Mouse (Mus musculus): ENCODE results near the gene Atp1b1. TPM values are rescaled to one million over a fixed set of nuclear protein-coding genes. Genes with fewer than 3 reads are reported as not detected.

Atp1b1 gene
- polyA plus RNA-seq, 1 experiment from 2014 or later, result 164 TPM

- WGBS, result 92% methylated on average over 4 of the region's 4 CpGs
- Histone ChIP-seq H3K4me2 (no peak overlapping the region), H3K9ac (no peak overlapping the region), H3K27ac (replicated peaks) (no peak overlapping the region), H3K9me3 (no peaks in the 10 kb centered on the region), H3K27me3 (no peaks in the 10 kb centered on the region), H3K36me3 (peaks cover 68% of the 10 kb centered on the region), H3K4me3 (no peak overlapping the region), H3K4me1 (replicated peaks) (peaks cover 14% of the 10 kb centered on the region)
- ATAC-seq (ENCODE audit: low read depth), result no peak
Measured at GRCm38 (mm10) chr1:164450231-164450630, 7.9 kb downstream of the Atp1b1 start.

GRCm38 (mm10) chr1:164449626-164450025 lies 8.5 kb downstream of the Atp1b1 start:
- Histone ChIP-seq H3K4me1 (replicated peaks) (peaks cover 7% of the 10 kb centered on the region), H3K4me2 (no peak overlapping the region), H3K4me3 (no peak overlapping the region), H3K27ac (replicated peaks) (no peak overlapping the region), H3K9ac (no peak overlapping the region), H3K36me3 (peaks cover 71% of the 10 kb centered on the region), H3K9me3 (no peaks in the 10 kb centered on the region), H3K27me3 (no peaks in the 10 kb centered on the region)
- 92% methylated on average over 8 of the region's 8 CpGs for WGBS
- no peak for ATAC-seq (ENCODE audit: low read depth)

GRCm38 (mm10) chr1:164447521-164447920 lies 10.6 kb downstream of the Atp1b1 start:
- no peak overlapping the region for H3K4me3 ChIP-seq
- H3K9me3 ChIP-seq, result no peaks in the 10 kb centered on the region
- H3K9ac ChIP-seq, result no peak overlapping the region
- no peaks in the 10 kb centered on the region for H3K4me1 ChIP-seq (replicated peaks)
- no peak overlapping the region for H3K27ac ChIP-seq (replicated peaks)
- no peak overlapping the region for H3K4me2 ChIP-seq
- 94% methylated on average over 6 of the region's 6 CpGs for WGBS
- no peak for ATAC-seq (ENCODE audit: low read depth)
- H3K27me3 ChIP-seq, result no peaks in the 10 kb centered on the region
- H3K36me3 ChIP-seq, result peaks cover 82% of the 10 kb centered on the region

GRCm38 (mm10) chr1:164446535-164446934 lies 11.6 kb downstream of the Atp1b1 start:
- WGBS, result 92% methylated on average over 10 of the region's 10 CpGs
- Histone ChIP-seq H3K4me1 (replicated peaks) (no peaks in the 10 kb centered on the region), H3K27me3 (no peaks in the 10 kb centered on the region), H3K9me3 (no peaks in the 10 kb centered on the region), H3K4me3 (no peak overlapping the region), H3K36me3 (peaks cover 82% of the 10 kb centered on the region), H3K9ac (no peak overlapping the region), H3K27ac (replicated peaks) (no peak overlapping the region), H3K4me2 (no peak overlapping the region)
- no peak for ATAC-seq (ENCODE audit: low read depth)

GRCm38 (mm10) chr1:164445620-164446162 lies 12.5 kb downstream of the Atp1b1 start:
- Histone ChIP-seq H3K4me3 (no peak overlapping the region), H3K4me2 (no peak overlapping the region), H3K9ac (no peak overlapping the region), H3K27me3 (no peaks in the 10 kb centered on the region), H3K27ac (replicated peaks) (no peak overlapping the region), H3K4me1 (replicated peaks) (no peaks in the 10 kb centered on the region), H3K36me3 (peaks cover 82% of the 10 kb centered on the region), H3K9me3 (no peaks in the 10 kb centered on the region)
- ATAC-seq (ENCODE audit: low read depth), result no peak
- 74% methylated on average over 5 of the region's 5 CpGs for WGBS

GRCm38 (mm10) chr1:164441408-164441974 lies 16.7 kb downstream of the Atp1b1 start:
- H3K4me3 ChIP-seq, result no peak overlapping the region
- H3K36me3 ChIP-seq, result peaks cover 95% of the 10 kb centered on the region
- H3K4me2 ChIP-seq, result no peak overlapping the region
- no peak overlapping the region for H3K9ac ChIP-seq
- no peak for ATAC-seq (ENCODE audit: low read depth)
- WGBS, result 70% methylated on average over 18 of the region's 18 CpGs
- H3K27ac ChIP-seq (replicated peaks), result no peak overlapping the region
- no peaks in the 10 kb centered on the region for H3K4me1 ChIP-seq (replicated peaks)
- no peaks in the 10 kb centered on the region for H3K9me3 ChIP-seq
- no peaks in the 10 kb centered on the region for H3K27me3 ChIP-seq

- H3K36me3 ChIP-seq, result peaks cover 94% of the 10 kb centered on the region
- H3K27me3 ChIP-seq, result no peaks in the 10 kb centered on the region
- no peak overlapping the region for H3K4me3 ChIP-seq
- no peaks in the 10 kb centered on the region; the same call in 1 of the 2 replicates for H3K4me1 ChIP-seq (replicated peaks)
- no peak overlapping the region for H3K9ac ChIP-seq
- no peak overlapping the region for H3K4me2 ChIP-seq
- no peak overlapping the region for H3K27ac ChIP-seq (replicated peaks)
- no peaks in the 10 kb centered on the region for H3K9me3 ChIP-seq
- WGBS, result 91% methylated on average over 11 of the region's 11 CpGs
- ATAC-seq (ENCODE audit: low read depth), result no peak
Measured at GRCm38 (mm10) chr1:164440708-164441407, 17.3 kb downstream of the Atp1b1 start.

- H3K4me2 ChIP-seq, result no peak overlapping the region
- H3K27ac ChIP-seq (replicated peaks), result no peak overlapping the region
- no peaks in the 10 kb centered on the region; the same call in 1 of the 2 replicates for H3K4me1 ChIP-seq (replicated peaks)
- no peak for ATAC-seq (ENCODE audit: low read depth)
- peaks cover 91% of the 10 kb centered on the region for H3K36me3 ChIP-seq
- whole genome bisulfite sequencing, result 93% methylated on average over 6 of the region's 6 CpGs
- no peak overlapping the region for H3K9ac ChIP-seq
- H3K9me3 ChIP-seq, result no peaks in the 10 kb centered on the region
- H3K4me3 ChIP-seq, result no peak overlapping the region
- no peaks in the 10 kb centered on the region for H3K27me3 ChIP-seq
Measured at GRCm38 (mm10) chr1:164440230-164440629, 17.9 kb downstream of the Atp1b1 start.

- Histone ChIP-seq H3K4me3 (no peak overlapping the region), H3K9ac (no peak overlapping the region), H3K4me1 (replicated peaks) (no peaks in the 10 kb centered on the region; the same call in 1 of the 2 replicates), H3K9me3 (no peaks in the 10 kb centered on the region), H3K27ac (replicated peaks) (no peak overlapping the region), H3K4me2 (no peak overlapping the region), H3K36me3 (peaks cover 62% of the 10 kb centered on the region), H3K27me3 (no peaks in the 10 kb centered on the region)
- WGBS, result 88% methylated on average over 7 of the region's 7 CpGs
- ATAC-seq (ENCODE audit: low read depth), result no peak
Measured at GRCm38 (mm10) chr1:164436749-164437148, 21.4 kb downstream of the Atp1b1 start.

GRCm38 (mm10) chr1:164434049-164434448 lies 24.1 kb downstream of the Atp1b1 start:
- Histone ChIP-seq H3K9ac (no peak overlapping the region), H3K4me3 (no peak overlapping the region), H3K36me3 (peaks cover 35% of the 10 kb centered on the region), H3K4me2 (no peak overlapping the region), H3K9me3 (no peaks in the 10 kb centered on the region), H3K27me3 (no peaks in the 10 kb centered on the region), H3K27ac (replicated peaks) (no peak overlapping the region), H3K4me1 (replicated peaks) (no peaks in the 10 kb centered on the region; the same call in 1 of the 2 replicates)
- 36% methylated on average over 6 of the region's 6 CpGs for WGBS
- ATAC-seq (ENCODE audit: low read depth), result no peak

GRCm38 (mm10) chr1:164432649-164433048 lies 25.5 kb downstream of the Atp1b1 start:
- Histone ChIP-seq H3K27me3 (no peaks in the 10 kb centered on the region), H3K4me1 (replicated peaks) (no peaks in the 10 kb centered on the region; the same call in 1 of the 2 replicates), H3K4me2 (no peak overlapping the region), H3K27ac (replicated peaks) (no peak overlapping the region), H3K9me3 (no peaks in the 10 kb centered on the region), H3K4me3 (no peak overlapping the region), H3K36me3 (peaks cover 22% of the 10 kb centered on the region), H3K9ac (no peak overlapping the region)
- no peak for ATAC-seq (ENCODE audit: low read depth)
- WGBS, result 78% methylated on average over 5 of the region's 5 CpGs

GRCm38 (mm10) chr1:164428644-164429043 lies 29.5 kb downstream of the Atp1b1 start:
- Histone ChIP-seq H3K9ac (no peak overlapping the region), H3K36me3 (no peaks in the 10 kb centered on the region), H3K4me2 (no peak overlapping the region), H3K27me3 (no peaks in the 10 kb centered on the region), H3K4me1 (replicated peaks) (no peaks in the 10 kb centered on the region), H3K4me3 (no peak overlapping the region), H3K9me3 (no peaks in the 10 kb centered on the region), H3K27ac (replicated peaks) (no peak overlapping the region)
- no peak for ATAC-seq (ENCODE audit: low read depth)
- WGBS, result 89% methylated on average over 9 of the region's 9 CpGs
